Comparison of ENCODE assay signal across 18 mouse cellular contexts in the genomic region with DNA sequence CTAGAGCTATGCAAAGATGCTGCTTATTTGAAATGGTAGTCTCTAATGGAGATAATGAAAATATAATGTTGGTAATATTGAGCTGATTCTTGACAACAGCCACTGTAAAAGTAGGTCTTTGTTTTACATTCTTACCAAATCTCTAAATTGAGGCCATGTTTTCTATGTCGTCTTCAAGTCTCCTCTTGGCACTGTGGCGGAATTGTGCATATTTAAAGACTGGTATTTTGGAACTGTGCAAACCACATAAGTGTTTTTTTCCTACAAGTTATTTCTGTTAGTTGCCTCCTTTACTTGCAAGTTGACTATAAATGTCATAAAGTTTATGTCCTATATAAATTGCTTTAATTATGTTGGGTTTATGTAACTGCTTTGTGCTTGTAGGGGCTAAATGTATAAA.
"Had no signal": no experiment of that assay in that cellular context is flagged by ENCODE, and none has a peak within 500 bp of the region (broad histone marks: within the 10 kb centered on the region; RNA-seq: fewer than 3 reads in every experiment).

No protein-coding gene starts in this region.

- H3K27me3 ChIP-seq: liver, embryonic 13.5 days; lung, embryonic 15.5 days; midbrain, embryonic 13.5 days; neural tube, embryonic 13.5 days had no signal

- DNase-seq: kidney, adult 18-20 months; kidney, postnatal 25 days; layer of hippocampus, adult 9-11 months; liver, embryonic 13.5 days; lung, postnatal 10 days; lung, postnatal 36 days; retina, postnatal 1 day; right cerebral cortex, postnatal 25 days; thymus, adult 18-20 months; thymus, postnatal 36 days had no signal

- H3K4me1 ChIP-seq: liver, embryonic 13.5 days; lung, embryonic 15.5 days; midbrain, embryonic 10.5 days; midbrain, embryonic 13.5 days; neural tube, embryonic 13.5 days had no signal

- H3K27ac ChIP-seq: layer of hippocampus, adult 2 months; liver, embryonic 13.5 days; lung, embryonic 15.5 days; midbrain, embryonic 10.5 days; midbrain, embryonic 13.5 days; neural tube, embryonic 13.5 days had no signal

- ATAC-seq: midbrain, embryonic 13.5 days; midbrain, embryonic 16.5 days had no signal

- H3K4me2 ChIP-seq: liver, embryonic 13.5 days; lung, embryonic 15.5 days; midbrain, embryonic 13.5 days; neural tube, embryonic 13.5 days had no signal

- H3K36me3 ChIP-seq: liver, embryonic 13.5 days; lung, embryonic 15.5 days; midbrain, embryonic 10.5 days; midbrain, embryonic 13.5 days; neural tube, embryonic 13.5 days had no signal

- H3K4me3 ChIP-seq: layer of hippocampus, adult 2 months; liver, embryonic 13.5 days; lung, embryonic 15.5 days; megakaryocyte, embryonic 14.5 days; midbrain, embryonic 10.5 days; midbrain, embryonic 13.5 days; myocyte; neural tube, embryonic 13.5 days had no signal

- H3K9me3 ChIP-seq: lung, embryonic 15.5 days had no signal

- H3K9ac ChIP-seq: liver, embryonic 13.5 days; lung, embryonic 15.5 days; midbrain, embryonic 13.5 days; neural tube, embryonic 13.5 days had no signal
